Mouse (Mus musculus): ENCODE measurements around the gene Ascc1.
"Not testable (repeated sequence)": the region's sequence is repeated elsewhere in the genome, so short reads cannot be mapped to it uniquely, and the experiment has no call there.

The Ascc1 gene

GRCm38 (mm10) chr10:59977715-59978343 lies 24.8 kb upstream of the Ascc1 start:
- DNase-seq (ENCODE audit: low spot score in 2 of 2) = no peak

- no peak for DNase-seq (ENCODE audit: low spot score in 2 of 2)
Observed at GRCm38 (mm10) chr10:59978401-59978800, 24.2 kb upstream of the Ascc1 start.

- DNase-seq (ENCODE audit: low spot score in 2 of 2) = peak; percentile 34 to 83
Observed at GRCm38 (mm10) chr10:59978873-59979743, 23.5 kb upstream of the Ascc1 start.

GRCm38 (mm10) chr10:59980815-59981244 lies 21.8 kb upstream of the Ascc1 start:
- no peak for DNase-seq (ENCODE audit: low spot score in 2 of 2)

GRCm38 (mm10) chr10:59981336-59981735 lies 21.3 kb upstream of the Ascc1 start:
- DNase-seq (ENCODE audit: low spot score in 2 of 2) = no peak

- no peak for DNase-seq (ENCODE audit: low spot score in 2 of 2)
Observed at GRCm38 (mm10) chr10:59981792-59982191, 20.8 kb upstream of the Ascc1 start.

GRCm38 (mm10) chr10:59982379-59982873 lies 20.2 kb upstream of the Ascc1 start:
- DNase-seq (ENCODE audit: low spot score in 2 of 2) = no peak

GRCm38 (mm10) chr10:59988036-59988435 lies 14.6 kb upstream of the Ascc1 start:
- DNase-seq (ENCODE audit: low spot score in 2 of 2) = no peak

GRCm38 (mm10) chr10:59990393-59990792 lies 12.2 kb upstream of the Ascc1 start:
- no peak for DNase-seq (ENCODE audit: low spot score in 2 of 2)

GRCm38 (mm10) chr10:59991262-59991880 lies 11.2 kb upstream of the Ascc1 start:
- no peak for DNase-seq (ENCODE audit: low spot score in 2 of 2)

GRCm38 (mm10) chr10:59992024-59992423 lies 10.6 kb upstream of the Ascc1 start:
- DNase-seq (ENCODE audit: low spot score in 2 of 2) = no peak

- DNase-seq (ENCODE audit: low spot score in 2 of 2) = not testable (repeated sequence)
Observed at GRCm38 (mm10) chr10:59993813-59994212, 8.8 kb upstream of the Ascc1 start.

GRCm38 (mm10) chr10:59995889-59996288 lies 6.7 kb upstream of the Ascc1 start:
- DNase-seq (ENCODE audit: low spot score in 2 of 2) = no peak

- no peak for DNase-seq (ENCODE audit: low spot score in 2 of 2)
Observed at GRCm38 (mm10) chr10:59997591-59997990, 5.0 kb upstream of the Ascc1 start.

- DNase-seq (ENCODE audit: low spot score in 2 of 2) = no peak
Observed at GRCm38 (mm10) chr10:59999057-59999456, 3.5 kb upstream of the Ascc1 start.

- not testable (repeated sequence) for DNase-seq (ENCODE audit: low spot score in 2 of 2)
Observed at GRCm38 (mm10) chr10:60001663-60002062, 942 bp upstream of the Ascc1 start.

GRCm38 (mm10) chr10:60002203-60002602 lies 402 bp upstream of the Ascc1 start:
- no peak for DNase-seq (ENCODE audit: low spot score in 2 of 2)

- no peak for DNase-seq (ENCODE audit: low spot score in 2 of 2)
Observed at GRCm38 (mm10) chr10:60003213-60003752, 678 bp downstream of the Ascc1 start.

GRCm38 (mm10) chr10:60003847-60004246 lies 1.2 kb downstream of the Ascc1 start:
- no peak for DNase-seq (ENCODE audit: low spot score in 2 of 2)

- no peak for DNase-seq (ENCODE audit: low spot score in 2 of 2)
Observed at GRCm38 (mm10) chr10:60005264-60005663, 2.7 kb downstream of the Ascc1 start.

- DNase-seq (ENCODE audit: low spot score in 2 of 2) = no peak
Observed at GRCm38 (mm10) chr10:60009115-60009514, 6.5 kb downstream of the Ascc1 start.

GRCm38 (mm10) chr10:60016223-60016622 lies 13.6 kb downstream of the Ascc1 start:
- DNase-seq (ENCODE audit: low spot score in 2 of 2) = no peak

Data from urinary bladder, adult 18-20 months (tissue).